Mouse (Mus musculus) heart, embryonic 15.5 days (tissue): Measurements from ENCODE around the gene Hip1r. TPM values are rescaled to one million over a fixed set of nuclear protein-coding genes. Genes with fewer than 3 reads are reported as not detected.

Experiments
- ATAC-seq: fragments of 200-750 bp; cut with Nextera tagmentation; replicated peaks from 2 replicates; pipeline ENCODE4 v1.8.0; 2017; ENCODE audit warnings: low read depth, moderate TSS enrichment; ENCODE audit not compliant: insufficient number of reproducible peaks, insufficient read depth, low FRiP score
- H3K27ac ChIP-seq: fragments of 300-500 bp; sonication (generic); 2 replicates; pipeline ENCODE4 v1.5.1; 2015; ENCODE audit warnings: mild to moderate bottlenecking, inconsistent platforms
- H3K27me3 ChIP-seq: fragments of 300-500 bp; sonication (generic); 2 replicates; pipeline ENCODE4 v1.6.1; 2015; ENCODE audit warnings: inconsistent platforms
- H3K36me3 ChIP-seq: fragments of 300-500 bp; sonication (generic); 2 replicates; pipeline ENCODE4 v1.6.1; 2015; ENCODE audit warnings: mild to moderate bottlenecking, inconsistent platforms
- H3K4me1 ChIP-seq: fragments of 300-500 bp; sonication (generic); replicated peaks from 2 replicates; pipeline ENCODE4 v1.6.1; 2015; ENCODE audit warnings: inconsistent platforms
- H3K4me2 ChIP-seq: fragments of 300-500 bp; sonication (generic); 2 replicates; pipeline ENCODE4 v1.6.1; 2015; ENCODE audit warnings: inconsistent platforms, mild to moderate bottlenecking, moderate library complexity
- H3K4me3 ChIP-seq: fragments of 300-500 bp; sonication (generic); 2 replicates; pipeline ENCODE4 v1.5.1; 2015; ENCODE audit warnings: mild to moderate bottlenecking, inconsistent platforms
- H3K9ac ChIP-seq: fragments of 300-500 bp; sonication (generic); 2 replicates; pipeline ENCODE4 v1.6.1; 2015; ENCODE audit warnings: mild to moderate bottlenecking, inconsistent platforms
- H3K9me3 ChIP-seq: fragments of 300-500 bp; sonication (generic); replicated peaks from 2 replicates; pipeline ENCODE4 v1.6.1; 2016; ENCODE audit warnings: inconsistent platforms
- WGBS: fragments of 180-500 bp; shearing (Covaris S2); methylation state at CpG from one replicate; pipeline ENCODE4 v1.1.7; 2015; ENCODE audit warnings: mixed read lengths; 5-methylcytosine and 5-hydroxymethylcytosine counted together
- polyA plus RNA-seq: library from polyadenylated mRNA; unstranded; fragments of >200 nt; fragmentation: Nextera tagmentation; extraction: Ambion mirVana; gene quantifications from 2 replicates; pipeline ENCODE4 v1.2.1, GENCODE M21; 2015

The Hip1r gene
- polyA plus RNA-seq, 1 experiment from 2014 or later = 6.6 TPM

- no peaks in the 10 kb centered on the region; the same call in 1 of the 2 replicates for H3K27me3 ChIP-seq
- H3K4me3 ChIP-seq = peak overlapping the region; percentile 82
- 46% methylated on average over 11 of the region's 11 CpGs for WGBS
- no peaks in the 10 kb centered on the region for H3K36me3 ChIP-seq
- peak overlapping the region; percentile 98 for H3K4me2 ChIP-seq
- ATAC-seq = no peak
- no peak overlapping the region for H3K27ac ChIP-seq
- no peaks in the 10 kb centered on the region for H3K9me3 ChIP-seq
- H3K4me1 ChIP-seq = peaks cover 47% of the 10 kb centered on the region
- no peak overlapping the region for H3K9ac ChIP-seq
Measured at GRCm38 (mm10) chr5:123974616-123975111, 1.2 kb downstream of the Hip1r start.

- WGBS = 45% methylated on average over 6 of the region's 6 CpGs
- no peaks in the 10 kb centered on the region for H3K9me3 ChIP-seq
- peak overlapping the region; percentile 9; the same call in 1 of the 2 replicates for H3K9ac ChIP-seq
- ATAC-seq = no peak
- 0 out of 2 replicates have a peak overlapping the region, but pooled peaks have one; percentile 12 for H3K27ac ChIP-seq
- H3K4me1 ChIP-seq = peaks cover 56% of the 10 kb centered on the region
- H3K4me2 ChIP-seq = no peak overlapping the region; the same call in 1 of the 2 replicates
- H3K4me3 ChIP-seq = no peak overlapping the region
- H3K36me3 ChIP-seq = no peaks in the 10 kb centered on the region
- H3K27me3 ChIP-seq = no peaks in the 10 kb centered on the region; the same call in 1 of the 2 replicates
Measured at GRCm38 (mm10) chr5:123975668-123976180, 2.3 kb downstream of the Hip1r start.

GRCm38 (mm10) chr5:123977231-123977630 is 3.8 kb downstream of the Hip1r start:
- Histone ChIP-seq H3K4me1 (peaks cover 69% of the 10 kb centered on the region), H3K36me3 (no peaks in the 10 kb centered on the region), H3K27me3 (no peaks in the 10 kb centered on the region; the same call in 1 of the 2 replicates), H3K9ac (no peak overlapping the region), H3K9me3 (no peaks in the 10 kb centered on the region), H3K27ac (no peak overlapping the region), H3K4me2 (no peak overlapping the region), H3K4me3 (no peak overlapping the region)
- WGBS = 69% methylated on average over 3 of the region's 3 CpGs
- ATAC-seq = no peak

GRCm38 (mm10) chr5:123978131-123978530 is 4.7 kb downstream of the Hip1r start:
- Histone ChIP-seq H3K9me3 (no peaks in the 10 kb centered on the region), H3K9ac (no peak overlapping the region), H3K27me3 (no peaks in the 10 kb centered on the region; the same call in 1 of the 2 replicates), H3K36me3 (no peaks in the 10 kb centered on the region), H3K27ac (no peak overlapping the region), H3K4me1 (peaks cover 74% of the 10 kb centered on the region), H3K4me3 (no peak overlapping the region), H3K4me2 (no peak overlapping the region)
- WGBS = 68% methylated on average over 5 of the region's 5 CpGs
- ATAC-seq = no peak

- no peaks in the 10 kb centered on the region for H3K9me3 ChIP-seq
- H3K36me3 ChIP-seq = no peaks in the 10 kb centered on the region
- H3K27me3 ChIP-seq = no peaks in the 10 kb centered on the region
- peak overlapping the region; percentile 64 for H3K27ac ChIP-seq
- no peak for ATAC-seq
- H3K4me3 ChIP-seq = no peak overlapping the region
- H3K4me2 ChIP-seq = no peak overlapping the region
- H3K9ac ChIP-seq = no peak overlapping the region
- WGBS = 73% methylated on average over 18 of the region's 18 CpGs
- peaks cover 71% of the 10 kb centered on the region for H3K4me1 ChIP-seq
Measured at GRCm38 (mm10) chr5:123979221-123979979, 6.0 kb downstream of the Hip1r start.

GRCm38 (mm10) chr5:123979980-123980369 is 6.5 kb downstream of the Hip1r start:
- H3K36me3 ChIP-seq = no peaks in the 10 kb centered on the region
- peak overlapping the region; percentile 64 for H3K27ac ChIP-seq
- ATAC-seq = no peak
- peaks cover 69% of the 10 kb centered on the region for H3K4me1 ChIP-seq
- no peak overlapping the region for H3K4me3 ChIP-seq
- WGBS = 60% methylated on average over 4 of the region's 4 CpGs
- peak overlapping the region; percentile 3; the same call in 1 of the 2 replicates for H3K4me2 ChIP-seq
- no peaks in the 10 kb centered on the region for H3K9me3 ChIP-seq
- H3K27me3 ChIP-seq = no peaks in the 10 kb centered on the region
- H3K9ac ChIP-seq = no peak overlapping the region

- Histone ChIP-seq H3K9me3 (no peaks in the 10 kb centered on the region), H3K27ac (peak overlapping the region; percentile 64), H3K4me3 (no peak overlapping the region), H3K36me3 (no peaks in the 10 kb centered on the region), H3K27me3 (no peaks in the 10 kb centered on the region), H3K9ac (0 out of 2 replicates have a peak overlapping the region, but pooled peaks have one; percentile 4), H3K4me2 (peak overlapping the region; percentile 3; the same call in 1 of the 2 replicates), H3K4me1 (peaks cover 71% of the 10 kb centered on the region)
- WGBS = 73% methylated on average over 9 of the region's 9 CpGs
- ATAC-seq = no peak
Measured at GRCm38 (mm10) chr5:123980521-123981249, 7.3 kb downstream of the Hip1r start.

- 45% methylated on average over 6 of the region's 6 CpGs for WGBS
- no peak for ATAC-seq
- Histone ChIP-seq H3K4me3 (no peak overlapping the region), H3K36me3 (no peaks in the 10 kb centered on the region), H3K27me3 (no peaks in the 10 kb centered on the region), H3K4me1 (peaks cover 70% of the 10 kb centered on the region), H3K4me2 (no peak overlapping the region), H3K27ac (peak overlapping the region; percentile 64), H3K9ac (no peak overlapping the region), H3K9me3 (no peaks in the 10 kb centered on the region)
Measured at GRCm38 (mm10) chr5:123981250-123981554, 7.8 kb downstream of the Hip1r start.

- no peaks in the 10 kb centered on the region for H3K27me3 ChIP-seq
- no peak overlapping the region for H3K27ac ChIP-seq
- no peak overlapping the region for H3K4me3 ChIP-seq
- H3K9me3 ChIP-seq = no peaks in the 10 kb centered on the region
- 67% methylated on average over 11 of the region's 11 CpGs for WGBS
- H3K36me3 ChIP-seq = no peaks in the 10 kb centered on the region
- H3K4me2 ChIP-seq = no peak overlapping the region
- H3K9ac ChIP-seq = no peak overlapping the region
- H3K4me1 ChIP-seq = peaks cover 65% of the 10 kb centered on the region
- ATAC-seq = no peak
Measured at GRCm38 (mm10) chr5:123982838-123983237, 9.4 kb downstream of the Hip1r start.

- Histone ChIP-seq H3K27me3 (no peaks in the 10 kb centered on the region), H3K9me3 (no peaks in the 10 kb centered on the region), H3K9ac (no peak overlapping the region), H3K36me3 (no peaks in the 10 kb centered on the region), H3K4me2 (no peak overlapping the region), H3K4me1 (peaks cover 47% of the 10 kb centered on the region), H3K4me3 (no peak overlapping the region), H3K27ac (peak overlapping the region; percentile 49)
- 58% methylated on average over 9 of the region's 9 CpGs for WGBS
- ATAC-seq = no peak; the same call in 1 of the 2 replicates
Measured at GRCm38 (mm10) chr5:123985434-123985833, 12.0 kb downstream of the Hip1r start.

GRCm38 (mm10) chr5:123986925-123987324 is 13.5 kb downstream of the Hip1r start:
- no peak overlapping the region for H3K4me2 ChIP-seq
- WGBS = 61% methylated on average over 2 of the region's 2 CpGs
- H3K27me3 ChIP-seq = no peaks in the 10 kb centered on the region
- no peak for ATAC-seq
- no peaks in the 10 kb centered on the region for H3K36me3 ChIP-seq
- H3K4me3 ChIP-seq = no peak overlapping the region
- no peak overlapping the region for H3K9ac ChIP-seq
- peaks cover 42% of the 10 kb centered on the region for H3K4me1 ChIP-seq
- no peaks in the 10 kb centered on the region for H3K9me3 ChIP-seq
- no peak overlapping the region for H3K27ac ChIP-seq
